Mouse (Mus musculus): ENCODE data around the gene Tfip11. TPM values are rescaled to one million over a fixed set of nuclear protein-coding genes. Genes with fewer than 3 reads are reported as not detected.
A peak's percentile ranks its signal among the peaks of the same experiment; 100 is the strongest.

Tfip11 gene
- polyA plus RNA-seq, 1 experiment, result 31.6 TPM

- no peak overlapping the region for H3K27ac ChIP-seq (ENCODE audit: control insufficient read depth, insufficient read depth, low read depth, low read length)
- H3K36me3 ChIP-seq (ENCODE audit: control insufficient read depth, insufficient read depth, low read length), result no peaks in the 10 kb centered on the region; the same call in none of the 2 replicates
- TF ChIP-seq CTCF (IDR thresholded peaks at IDR 0.05; ENCODE audit: control insufficient read depth, insufficient read depth, insufficient replicate concordance, low read depth, low read length), result no peak
- no peak for TF ChIP-seq POLR2A (IDR thresholded peaks at IDR 0.05; ENCODE audit: control insufficient read depth, low read depth, low read length)
- H3K4me1 ChIP-seq (ENCODE audit: control insufficient read depth, insufficient read depth, low read length), result peaks cover 9% of the 10 kb centered on the region
- H3K4me3 ChIP-seq (ENCODE audit: control insufficient read depth, low read depth, low read length), result no peak overlapping the region
- H3K27me3 ChIP-seq (ENCODE audit: control insufficient read depth, insufficient read depth, low read length), result no peaks in the 10 kb centered on the region
These were observed 13.1 kb downstream of the Tfip11 start for GRCm38 (mm10) chr5:112339215-112339614.

GRCm38 (mm10) chr5:112342463-112343204 is 16.5 kb downstream of the Tfip11 start, which contains the start of the genes Srrd and Hps4:
Srrd (minus strand) TSS chr5:112343040.
Hps4 (plus strand) TSS chr5:112343083.
- Histone ChIP-seq H3K27ac (ENCODE audit: control insufficient read depth, insufficient read depth, low read depth, low read length) (peak within 1 kb of the TSS; percentile 40; the same call in 1 of the 2 replicates), H3K36me3 (ENCODE audit: control insufficient read depth, insufficient read depth, low read length) (no peaks in the 10 kb centered on the region; the same call in 1 of the 2 replicates), H3K4me3 (ENCODE audit: control insufficient read depth, low read depth, low read length) (peak within 1 kb of the TSS; percentile 97), H3K4me1 (ENCODE audit: control insufficient read depth, insufficient read depth, low read length) (peaks cover 9% of the 10 kb centered on the region), H3K27me3 (ENCODE audit: control insufficient read depth, insufficient read depth, low read length) (no peaks in the 10 kb centered on the region)
- TF ChIP-seq POLR2A (IDR thresholded peaks at IDR 0.05; ENCODE audit: control insufficient read depth, low read depth, low read length), result peak; percentile 50
- TF ChIP-seq CTCF (IDR thresholded peaks at IDR 0.05; ENCODE audit: control insufficient read depth, insufficient read depth, insufficient replicate concordance, low read depth, low read length), result no peak

- no peak for TF ChIP-seq POLR2A (IDR thresholded peaks at IDR 0.05; ENCODE audit: control insufficient read depth, low read depth, low read length)
- TF ChIP-seq CTCF (IDR thresholded peaks at IDR 0.05; ENCODE audit: control insufficient read depth, insufficient read depth, insufficient replicate concordance, low read depth, low read length), result no peak
- H3K36me3 ChIP-seq (ENCODE audit: control insufficient read depth, insufficient read depth, low read length), result no peaks in the 10 kb centered on the region; the same call in 1 of the 2 replicates
- H3K4me1 ChIP-seq (ENCODE audit: control insufficient read depth, insufficient read depth, low read length), result peaks cover 9% of the 10 kb centered on the region
- no peaks in the 10 kb centered on the region for H3K27me3 ChIP-seq (ENCODE audit: control insufficient read depth, insufficient read depth, low read length)
- no peak overlapping the region; the same call in 1 of the 2 replicates for H3K27ac ChIP-seq (ENCODE audit: control insufficient read depth, insufficient read depth, low read depth, low read length)
- H3K4me3 ChIP-seq (ENCODE audit: control insufficient read depth, low read depth, low read length), result peak overlapping the region; percentile 97
These were observed 17.0 kb downstream of the Tfip11 start for GRCm38 (mm10) chr5:112343205-112343595.

DNA sequence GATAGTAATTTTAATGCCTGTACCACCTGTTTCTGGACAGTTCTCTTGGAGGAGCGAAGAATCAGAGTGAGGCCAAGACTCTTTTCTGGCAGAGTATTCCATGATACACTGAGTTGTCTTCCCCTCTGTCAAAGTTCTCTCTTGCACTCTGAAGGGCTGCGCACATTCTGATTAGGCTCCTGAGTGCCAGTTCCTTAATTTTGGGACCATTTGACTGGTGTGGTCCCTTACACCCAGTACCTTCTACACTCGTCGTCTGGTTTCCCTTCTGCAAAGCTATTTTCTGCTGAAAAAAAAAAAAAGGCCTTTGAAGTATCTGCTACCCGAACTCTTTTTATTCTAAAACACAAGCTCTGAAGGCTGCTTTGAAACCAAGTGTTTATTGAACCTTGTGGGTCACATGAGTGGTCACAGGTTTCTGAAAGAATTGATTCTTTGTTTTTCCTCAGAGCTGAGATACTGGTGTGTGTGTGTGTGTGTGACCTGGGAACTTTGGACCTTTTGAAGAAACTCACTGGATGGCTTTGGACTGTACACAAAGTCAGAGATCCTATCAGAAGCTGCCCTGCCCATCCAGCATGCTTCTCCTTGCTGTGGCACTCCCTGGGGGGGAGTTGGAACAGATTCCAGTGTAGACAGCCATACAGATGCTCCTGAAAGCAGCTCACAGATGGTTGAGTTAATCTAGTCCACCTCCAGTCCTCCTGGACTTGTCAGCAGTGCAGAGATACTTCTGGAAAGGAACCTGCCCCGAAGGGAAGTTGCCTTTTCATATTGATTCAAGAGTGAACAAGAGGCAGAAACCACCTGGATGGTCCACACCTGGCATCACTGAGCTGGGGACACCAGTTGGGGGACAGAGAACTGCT is 18.2 kb downstream of the Tfip11 start:
- Histone ChIP-seq H3K4me1 (ENCODE audit: control insufficient read depth, insufficient read depth, low read length) (peaks cover 9% of the 10 kb centered on the region), H3K4me3 (ENCODE audit: control insufficient read depth, low read depth, low read length) (no peak overlapping the region), H3K36me3 (ENCODE audit: control insufficient read depth, insufficient read depth, low read length) (no peaks in the 10 kb centered on the region), H3K27me3 (ENCODE audit: control insufficient read depth, insufficient read depth, low read length) (no peaks in the 10 kb centered on the region), H3K27ac (ENCODE audit: control insufficient read depth, insufficient read depth, low read depth, low read length) (no peak overlapping the region)
- TF ChIP-seq POLR2A (IDR thresholded peaks at IDR 0.05; ENCODE audit: control insufficient read depth, low read depth, low read length), result no peak
- no peak for TF ChIP-seq CTCF (IDR thresholded peaks at IDR 0.05; ENCODE audit: control insufficient read depth, insufficient read depth, insufficient replicate concordance, low read depth, low read length)

GRCm38 (mm10) chr5:112346211-112346965 is 20.2 kb downstream of the Tfip11 start:
- peaks cover 9% of the 10 kb centered on the region for H3K4me1 ChIP-seq (ENCODE audit: control insufficient read depth, insufficient read depth, low read length)
- TF ChIP-seq POLR2A (IDR thresholded peaks at IDR 0.05; ENCODE audit: control insufficient read depth, low read depth, low read length) (no peak), CTCF (IDR thresholded peaks at IDR 0.05; ENCODE audit: control insufficient read depth, insufficient read depth, insufficient replicate concordance, low read depth, low read length) (no peak)
- no peaks in the 10 kb centered on the region for H3K36me3 ChIP-seq (ENCODE audit: control insufficient read depth, insufficient read depth, low read length)
- H3K4me3 ChIP-seq (ENCODE audit: control insufficient read depth, low read depth, low read length), result no peak overlapping the region
- no peaks in the 10 kb centered on the region for H3K27me3 ChIP-seq (ENCODE audit: control insufficient read depth, insufficient read depth, low read length)
- no peak overlapping the region for H3K27ac ChIP-seq (ENCODE audit: control insufficient read depth, insufficient read depth, low read depth, low read length)

DNA sequence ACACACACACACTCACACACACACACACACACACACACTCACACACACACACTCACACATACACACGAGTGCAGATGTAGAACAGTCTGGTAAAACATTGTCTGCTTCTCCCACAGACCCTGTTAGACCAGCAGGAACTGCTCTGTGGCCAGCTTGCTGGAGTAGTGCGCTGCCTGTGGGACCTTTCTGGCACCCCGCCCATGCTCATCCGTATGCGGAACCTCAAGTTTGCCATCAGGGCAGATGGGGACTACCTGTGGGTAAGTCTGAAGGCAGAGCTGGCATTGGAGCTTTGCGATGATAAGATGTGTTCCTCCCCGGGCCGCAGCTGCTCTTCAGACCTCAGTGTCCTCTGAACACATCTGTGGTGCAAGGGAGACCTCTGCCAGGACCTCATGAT is 23.0 kb downstream of the Tfip11 start:
- no peak overlapping the region for H3K4me3 ChIP-seq (ENCODE audit: control insufficient read depth, low read depth, low read length)
- no peaks in the 10 kb centered on the region for H3K4me1 ChIP-seq (ENCODE audit: control insufficient read depth, insufficient read depth, low read length)
- no peaks in the 10 kb centered on the region for H3K27me3 ChIP-seq (ENCODE audit: control insufficient read depth, insufficient read depth, low read length)
- TF ChIP-seq POLR2A (IDR thresholded peaks at IDR 0.05; ENCODE audit: control insufficient read depth, low read depth, low read length), result no peak
- TF ChIP-seq CTCF (IDR thresholded peaks at IDR 0.05; ENCODE audit: control insufficient read depth, insufficient read depth, insufficient replicate concordance, low read depth, low read length), result no peak
- no peak overlapping the region for H3K27ac ChIP-seq (ENCODE audit: control insufficient read depth, insufficient read depth, low read depth, low read length)
- no peaks in the 10 kb centered on the region for H3K36me3 ChIP-seq (ENCODE audit: control insufficient read depth, insufficient read depth, low read length)
